8 mouse cellular contexts compared by ENCODE assay signal in genomic region chr1:36270666-36271065, GRCm38 (mm10). TPM values are rescaled to one million over a fixed set of nuclear protein-coding genes. Genes with fewer than 3 reads are reported as not detected.
DNase-seq lines count a peak whose midpoint lies in the region; ATAC-seq and TF ChIP-seq lines count a peak whose summit lies in the region.

No protein-coding gene starts in this region.

- H3K9ac ChIP-seq in midbrain, postnatal 0 days (replicated peaks; ENCODE audit: low read length, poor library complexity, severe bottlenecking) = no peak overlapping the region
- H3K9ac ChIP-seq in midbrain, embryonic 16.5 days (ENCODE audit: low read depth, low read length) = no peak overlapping the region
- H3K9ac ChIP-seq in heart, embryonic 16.5 days (ENCODE audit: low read length) = no peak overlapping the region
- peak overlapping the region; percentile 23; the same call in 1 of the 2 replicates for H3K9ac ChIP-seq in liver, adult 2 months (ENCODE audit: low read depth, low read length)
- no peak overlapping the region for H3K9ac ChIP-seq in stomach, postnatal 0 days (ENCODE audit: low read length)
- no peak overlapping the region for H3K9ac ChIP-seq in midbrain, embryonic 14.5 days (replicated peaks; ENCODE audit: low read length)

- WGBS in midbrain, postnatal 0 days = 60% methylated on average over 3 of the region's 3 CpGs
- WGBS in midbrain, embryonic 16.5 days = 67% methylated on average over 3 of the region's 3 CpGs
- WGBS in heart, embryonic 16.5 days = 43% methylated on average over 3 of the region's 3 CpGs
- WGBS in liver, adult 2 months = 54% methylated on average over 3 of the region's 3 CpGs
- WGBS in stomach, postnatal 0 days = 40% methylated on average over 3 of the region's 3 CpGs
- 68% methylated on average over 3 of the region's 3 CpGs for WGBS in midbrain, embryonic 14.5 days

- H3K4me2 ChIP-seq in midbrain, postnatal 0 days (ENCODE audit: low read depth, low read length, poor library complexity, severe bottlenecking) = no peak overlapping the region
- no peak overlapping the region for H3K4me2 ChIP-seq in midbrain, embryonic 16.5 days (ENCODE audit: low read length)
- no peak overlapping the region for H3K4me2 ChIP-seq in heart, embryonic 16.5 days (ENCODE audit: low read depth, low read length)
- H3K4me2 ChIP-seq in stomach, postnatal 0 days (replicated peaks; ENCODE audit: low read depth) = peak overlapping the region; percentile 33
- H3K4me2 ChIP-seq in midbrain, embryonic 14.5 days (ENCODE audit: low read length) = no peak overlapping the region

- H3K27ac ChIP-seq in midbrain, postnatal 0 days (ENCODE audit: low read depth, low read length) = no peak overlapping the region
- H3K27ac ChIP-seq in midbrain, embryonic 16.5 days (ENCODE audit: low read length) = no peak overlapping the region
- H3K27ac ChIP-seq in heart, embryonic 16.5 days (ENCODE audit: low read length) = peak overlapping the region; percentile 55
- H3K27ac ChIP-seq in liver, adult 2 months (replicated peaks; ENCODE audit: insufficient read depth, low read depth, low read length) = peak overlapping the region; percentile 67
- peak overlapping the region; percentile 95 for H3K27ac ChIP-seq in stomach, postnatal 0 days (replicated peaks)
- no peak overlapping the region for H3K27ac ChIP-seq in midbrain, embryonic 14.5 days (replicated peaks; ENCODE audit: low read depth, low read length)

- H3K27me3 ChIP-seq in midbrain, postnatal 0 days (ENCODE audit: insufficient read depth, low read length) = no peaks in the 10 kb centered on the region
- H3K27me3 ChIP-seq in midbrain, embryonic 16.5 days (ENCODE audit: control insufficient read depth, insufficient read depth, low read depth, low read length) = peaks cover 3% of the 10 kb centered on the region; the same call in 1 of the 2 replicates
- no peaks in the 10 kb centered on the region for H3K27me3 ChIP-seq in heart, embryonic 16.5 days (ENCODE audit: control insufficient read depth, insufficient read depth, low read length)
- peaks cover 4% of the 10 kb centered on the region; the same call in 1 of the 2 replicates for H3K27me3 ChIP-seq in liver, adult 2 months (ENCODE audit: control insufficient read depth, insufficient read depth, low read length)
- H3K27me3 ChIP-seq in stomach, postnatal 0 days (ENCODE audit: control insufficient read depth, insufficient read depth, low read length) = no peaks in the 10 kb centered on the region
- no peaks in the 10 kb centered on the region for H3K27me3 ChIP-seq in midbrain, embryonic 14.5 days (ENCODE audit: control insufficient read depth, insufficient read depth, low read length)

- H3K9me3 ChIP-seq in midbrain, postnatal 0 days (ENCODE audit: low read length) = no peaks in the 10 kb centered on the region
- H3K9me3 ChIP-seq in midbrain, embryonic 16.5 days (replicated peaks; ENCODE audit: control insufficient read depth, low read length, poor library complexity, severe bottlenecking) = no peaks in the 10 kb centered on the region
- no peaks in the 10 kb centered on the region for H3K9me3 ChIP-seq in heart, embryonic 16.5 days (replicated peaks; ENCODE audit: control insufficient read depth, low read length)
- no peaks in the 10 kb centered on the region for H3K9me3 ChIP-seq in stomach, postnatal 0 days (ENCODE audit: control insufficient read depth, low read length)
- no peaks in the 10 kb centered on the region for H3K9me3 ChIP-seq in midbrain, embryonic 14.5 days (ENCODE audit: control insufficient read depth, low read length)

- peak; percentile 13 for DNase-seq in midbrain, postnatal 0 days (ENCODE audit: low spot score)
- DNase-seq in liver, adult 2 months (ENCODE audit: extremely low read depth, low read depth, low spot score) = peak; percentile 46
- peak; percentile 67 for DNase-seq in stomach, postnatal 0 days (ENCODE audit: low spot score)
- no peak for DNase-seq in midbrain, embryonic 14.5 days
- no peak for DNase-seq in layer of hippocampus, postnatal 36 days
- no peak for DNase-seq in natural killer cell, adult 2 months (ENCODE audit: low spot score in 2 of 2)

- H3K79me2 ChIP-seq in liver, adult 2 months (ENCODE audit: control insufficient read depth, insufficient read depth, low read length) = no peaks in the 10 kb centered on the region

- H3K4me1 ChIP-seq in midbrain, postnatal 0 days (ENCODE audit: insufficient read depth, low read length) = no peaks in the 10 kb centered on the region
- no peaks in the 10 kb centered on the region; the same call in 1 of the 2 replicates for H3K4me1 ChIP-seq in midbrain, embryonic 16.5 days (ENCODE audit: control insufficient read depth, insufficient read depth, low read length)
- H3K4me1 ChIP-seq in heart, embryonic 16.5 days (ENCODE audit: control insufficient read depth, insufficient read depth, low read length) = peaks cover 38% of the 10 kb centered on the region
- H3K4me1 ChIP-seq in liver, adult 2 months (ENCODE audit: control insufficient read depth, insufficient read depth, low read length) = peaks cover 3% of the 10 kb centered on the region
- H3K4me1 ChIP-seq in stomach, postnatal 0 days (replicated peaks; ENCODE audit: control insufficient read depth, insufficient read depth) = peaks cover 16% of the 10 kb centered on the region
- H3K4me1 ChIP-seq in midbrain, embryonic 14.5 days (ENCODE audit: control insufficient read depth, insufficient read depth, low read length) = no peaks in the 10 kb centered on the region

- TF ChIP-seq EP300 in stomach, postnatal 0 days (optimal IDR thresholded peaks at IDR 0.05) = no peak

- no peak for ATAC-seq in midbrain, postnatal 0 days (ENCODE audit: low FRiP score)
- no peak for ATAC-seq in midbrain, embryonic 16.5 days
- peak; percentile 41; the same call in 1 of the 2 replicates for ATAC-seq in heart, embryonic 16.5 days (replicated peaks; ENCODE audit: extremely low read depth, insufficient read depth, low FRiP score)
- ATAC-seq in stomach, postnatal 0 days (ENCODE audit: low FRiP score, low TSS enrichment) = peak; percentile 3; the same call in 1 of the 2 replicates
- ATAC-seq in midbrain, embryonic 14.5 days (ENCODE audit: low FRiP score, low TSS enrichment) = no peak

- TF ChIP-seq CTCF in midbrain, postnatal 0 days (IDR thresholded peaks at IDR 0.05) = no peak
- TF ChIP-seq CTCF in liver, adult 2 months (IDR thresholded peaks at IDR 0.05; ENCODE audit: low read depth, low read length) = no peak
- TF ChIP-seq CTCF in stomach, postnatal 0 days (IDR thresholded peaks at IDR 0.05; ENCODE audit: low read depth) = no peak

- no peak overlapping the region for H3K4me3 ChIP-seq in midbrain, postnatal 0 days (ENCODE audit: low read depth, low read length)
- no peak overlapping the region for H3K4me3 ChIP-seq in midbrain, embryonic 16.5 days (ENCODE audit: low read depth, low read length)
- H3K4me3 ChIP-seq in heart, embryonic 16.5 days (ENCODE audit: low read length) = no peak overlapping the region
- peak overlapping the region; percentile 14; the same call in 1 of the 2 replicates for H3K4me3 ChIP-seq in liver, adult 2 months (ENCODE audit: insufficient read depth, low read depth, low read length)
- no peak overlapping the region for H3K4me3 ChIP-seq in stomach, postnatal 0 days (ENCODE audit: low read depth, low read length)
- no peak overlapping the region for H3K4me3 ChIP-seq in midbrain, embryonic 14.5 days (replicated peaks; ENCODE audit: low read depth, low read length)

- H3K36me3 ChIP-seq in midbrain, postnatal 0 days (ENCODE audit: insufficient read depth, low read length) = no peaks in the 10 kb centered on the region
- no peaks in the 10 kb centered on the region for H3K36me3 ChIP-seq in midbrain, embryonic 16.5 days (ENCODE audit: control insufficient read depth, insufficient read depth, low read length)
- H3K36me3 ChIP-seq in heart, embryonic 16.5 days (ENCODE audit: control insufficient read depth, insufficient read depth) = no peaks in the 10 kb centered on the region
- no peaks in the 10 kb centered on the region for H3K36me3 ChIP-seq in liver, adult 2 months (ENCODE audit: control insufficient read depth, insufficient read depth, low read length)
- no peaks in the 10 kb centered on the region; the same call in 1 of the 2 replicates for H3K36me3 ChIP-seq in stomach, postnatal 0 days (ENCODE audit: control insufficient read depth, insufficient read depth, low read length)
- H3K36me3 ChIP-seq in midbrain, embryonic 14.5 days (ENCODE audit: control insufficient read depth, insufficient read depth, low read length) = no peaks in the 10 kb centered on the region

- TF ChIP-seq POLR2A in liver, adult 2 months (IDR thresholded peaks at IDR 0.05; ENCODE audit: extremely low read depth, insufficient read depth, low read length) = no peak

RNA-seq across cellular contexts. Expression of gene Neurl3, which starts 3.8 kb away (rescaled TPM):
- total RNA-seq in midbrain, postnatal 0 days (2014; rRNA removed) = 0.66 and 1.0 TPM in 2 replicates
- 2.3 and 2.4 TPM in 2 replicates for polyA plus RNA-seq in midbrain, postnatal 0 days (2015; fragmentation: Nextera tagmentation; extraction: Ambion mirVana)
- polyA plus RNA-seq in midbrain, embryonic 16.5 days (2015; fragmentation: Nextera tagmentation; extraction: Ambion mirVana) = 1.2 and 1.5 TPM in 2 replicates
- polyA plus RNA-seq in heart, embryonic 16.5 days (2015; fragmentation: Nextera tagmentation; extraction: Ambion mirVana) = 4.7 and 5.3 TPM in 2 replicates
- total RNA-seq in liver, adult 2 months (2014; rRNA removed) = 3.3 and 4.0 TPM in 2 replicates
- 3.6 and 5.3 TPM in 2 replicates for polyA plus RNA-seq in liver, adult 2 months (2012; rRNA removed)
- polyA plus RNA-seq in stomach, postnatal 0 days (2015; fragmentation: Nextera tagmentation; extraction: Ambion mirVana) = 24.4 TPM in 2 replicates
- 0.90 and 1.2 TPM in 2 replicates for polyA plus RNA-seq in midbrain, embryonic 14.5 days (2014; fragmentation: Nextera tagmentation; extraction: Ambion mirVana)
- under 1 TPM; 0.51 to 0.67 TPM for total RNA-seq in layer of hippocampus, postnatal 36 days (2021)

RNA-seq across cellular contexts. Expression of gene Uggt1, which starts 26.1 kb away (rescaled TPM):
- 48.3 and 50.6 TPM in 2 replicates for total RNA-seq in midbrain, postnatal 0 days (2014; rRNA removed)
- 22.1 and 23.8 TPM in 2 replicates for polyA plus RNA-seq in midbrain, postnatal 0 days (2015; fragmentation: Nextera tagmentation; extraction: Ambion mirVana)
- 45.3 and 46.6 TPM in 2 replicates for polyA plus RNA-seq in midbrain, embryonic 16.5 days (2015; fragmentation: Nextera tagmentation; extraction: Ambion mirVana)
- polyA plus RNA-seq in heart, embryonic 16.5 days (2015; fragmentation: Nextera tagmentation; extraction: Ambion mirVana) = 35.9 TPM in 2 replicates
- 44.5 and 49.0 TPM in 2 replicates for total RNA-seq in liver, adult 2 months (2014; rRNA removed)
- 11.6 and 12.6 TPM in 2 replicates for polyA plus RNA-seq in liver, adult 2 months (2012; rRNA removed)
- polyA plus RNA-seq in stomach, postnatal 0 days (2015; fragmentation: Nextera tagmentation; extraction: Ambion mirVana) = 28.9 and 31.7 TPM in 2 replicates
- polyA plus RNA-seq in midbrain, embryonic 14.5 days (2014; fragmentation: Nextera tagmentation; extraction: Ambion mirVana) = 54.0 and 73.8 TPM in 2 replicates
- 10 to 100 TPM; 43.9 to 48.1 TPM for total RNA-seq in layer of hippocampus, postnatal 36 days (2021)

RNA-seq across cellular contexts. Expression of gene Arid5a, which starts 36.9 kb away (rescaled TPM):
- 3.9 and 5.4 TPM in 2 replicates for total RNA-seq in midbrain, postnatal 0 days (2014; rRNA removed)
- polyA plus RNA-seq in midbrain, postnatal 0 days (2015; fragmentation: Nextera tagmentation; extraction: Ambion mirVana) = 3.1 and 3.4 TPM in 2 replicates
- polyA plus RNA-seq in midbrain, embryonic 16.5 days (2015; fragmentation: Nextera tagmentation; extraction: Ambion mirVana) = 2.8 and 3.6 TPM in 2 replicates
- 14.2 and 17.1 TPM in 2 replicates for polyA plus RNA-seq in heart, embryonic 16.5 days (2015; fragmentation: Nextera tagmentation; extraction: Ambion mirVana)
- 0.67 and 1.7 TPM in 2 replicates for total RNA-seq in liver, adult 2 months (2014; rRNA removed)
- 1.7 and 3.8 TPM in 2 replicates for polyA plus RNA-seq in liver, adult 2 months (2012; rRNA removed)
- 4.0 and 4.1 TPM in 2 replicates for polyA plus RNA-seq in stomach, postnatal 0 days (2015; fragmentation: Nextera tagmentation; extraction: Ambion mirVana)
- polyA plus RNA-seq in midbrain, embryonic 14.5 days (2014; fragmentation: Nextera tagmentation; extraction: Ambion mirVana) = 2.0 and 2.5 TPM in 2 replicates
- 10 to 100 TPM; 12.6 to 14.9 TPM for total RNA-seq in layer of hippocampus, postnatal 36 days (2021)

Comparison
In these comparisons a context has a peak if more than half of its experiments do, and no peak if none do; other contexts are left out.
1. DNase-seq: peak in midbrain, postnatal 0 days (single experiment), liver, adult 2 months (single experiment) and stomach, postnatal 0 days (single experiment); none in midbrain, embryonic 14.5 days (single experiment), layer of hippocampus, postnatal 36 days (0 of 2) and natural killer cell, adult 2 months (0 of 2).
2. ATAC-seq: peak in heart, embryonic 16.5 days (single experiment) and stomach, postnatal 0 days (single experiment); none in midbrain, postnatal 0 days (single experiment), midbrain, embryonic 16.5 days (single experiment) and midbrain, embryonic 14.5 days (single experiment).
3. H3K27ac ChIP-seq: peak in heart, embryonic 16.5 days (single experiment), liver, adult 2 months (single experiment) and stomach, postnatal 0 days (single experiment); none in midbrain, postnatal 0 days (single experiment), midbrain, embryonic 16.5 days (single experiment) and midbrain, embryonic 14.5 days (single experiment).